In the genomic region with DNA sequence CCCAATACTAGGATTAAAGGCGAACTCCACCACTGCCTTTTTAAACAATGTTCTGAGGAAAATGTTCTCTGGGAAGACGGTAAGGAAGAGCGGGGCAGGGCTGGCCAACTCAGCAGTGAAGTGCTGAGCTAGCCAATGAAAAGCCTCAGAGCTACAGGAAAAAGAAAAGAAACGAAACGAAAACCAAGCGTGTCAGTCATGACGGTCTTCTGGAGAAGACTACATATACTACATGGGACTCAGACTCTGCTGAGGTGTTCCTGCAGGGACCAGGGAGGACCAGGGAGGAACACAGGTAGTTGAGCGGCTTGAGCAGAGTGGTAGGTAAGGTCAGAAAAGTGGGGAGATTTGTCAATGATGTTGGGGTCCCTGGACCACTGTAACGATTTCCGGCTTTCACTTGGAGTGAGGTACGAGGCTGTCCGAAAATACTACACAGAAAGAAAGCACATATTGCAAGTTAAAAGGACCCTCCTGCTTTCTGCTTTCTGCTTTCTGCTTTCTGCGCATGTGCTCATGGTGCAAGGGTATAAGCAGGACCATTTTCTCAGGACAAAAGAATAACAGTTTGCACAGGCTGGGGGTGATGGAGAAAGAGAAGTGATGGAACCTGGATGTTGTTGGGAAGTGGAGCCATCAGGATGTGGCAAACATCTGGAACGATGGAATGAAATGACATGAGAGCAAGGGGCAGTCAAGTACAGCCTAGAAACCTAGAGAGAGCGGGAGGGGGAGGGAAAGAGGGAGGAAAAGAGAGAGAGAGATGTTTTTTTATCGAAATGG, we compare ENCODE assay signal across 10 mouse cellular contexts. TPM values are rescaled to one million over a fixed set of nuclear protein-coding genes. Genes with fewer than 3 reads are reported as not detected.
DNase-seq lines count a peak whose midpoint lies in the region; ATAC-seq and TF ChIP-seq lines count a peak whose summit lies in the region.
"Had no signal": no experiment of that assay in that cellular context is flagged by ENCODE, and none has a peak within 500 bp of the region (broad histone marks: within the 10 kb centered on the region; RNA-seq: fewer than 3 reads in every experiment).

No protein-coding gene starts in this region.

- no peak for TF ChIP-seq CTCF in CH12.LX (conservative IDR thresholded peaks at IDR 0.05 in 1 of 2, IDR thresholded peaks at IDR 0.05 in 1 of 2; ENCODE audit: low read depth in 2 of 2, low read length in 2 of 2)

- TF ChIP-seq EP300 in CH12.LX (IDR thresholded peaks at IDR 0.05; ENCODE audit: low read length), result no peak; the same call in 1 of the 2 replicates

- ATAC-seq in intestine, embryonic 16.5 days, result no peak
- ATAC-seq in intestine, embryonic 15.5 days, result no peak
- ATAC-seq in erythroid progenitor cell, adult 5-6 weeks (replicated peaks; ENCODE audit: low FRiP score, poor library complexity, severe bottlenecking), result peak; percentile 68
- ATAC-seq in megakaryocyte, adult 5-6 weeks (ENCODE audit: poor library complexity, severe bottlenecking), result peak; percentile 84
- ATAC-seq in hindbrain, embryonic 16.5 days, result no peak
- ATAC-seq in cerebellum, adult (ENCODE audit: insufficient number of reproducible peaks, low FRiP score, low TSS enrichment), result no peak

- no peak overlapping the region for H3K27ac ChIP-seq in intestine, embryonic 16.5 days (ENCODE audit: low read length)
- no peak overlapping the region for H3K27ac ChIP-seq in intestine, embryonic 15.5 days
- H3K27ac ChIP-seq in CH12.LX (ENCODE audit: insufficient read depth, low read depth), result peak overlapping the region; percentile 81
- no peak overlapping the region for H3K27ac ChIP-seq in hindbrain, embryonic 16.5 days (ENCODE audit: low read depth, low read length)
- H3K27ac ChIP-seq: midbrain, embryonic 10.5 days had no signal

- TF ChIP-seq RAD21 in CH12.LX (IDR thresholded peaks at IDR 0.05; ENCODE audit: low read depth, low read length), result no peak

- no peak overlapping the region for H3K9ac ChIP-seq in intestine, embryonic 16.5 days (ENCODE audit: low read depth, low read length)
- no peak overlapping the region for H3K9ac ChIP-seq in intestine, embryonic 15.5 days
- peak overlapping the region; percentile 75 for H3K9ac ChIP-seq in CH12.LX (ENCODE audit: insufficient read depth, low read depth)
- H3K9ac ChIP-seq in hindbrain, embryonic 16.5 days (ENCODE audit: low read depth, low read length), result no peak overlapping the region

- H3K9me3 ChIP-seq in intestine, embryonic 16.5 days (ENCODE audit: control insufficient read depth, low read length), result no peaks in the 10 kb centered on the region
- H3K9me3 ChIP-seq in intestine, embryonic 15.5 days, result no peaks in the 10 kb centered on the region
- no peaks in the 10 kb centered on the region for H3K9me3 ChIP-seq in CH12.LX (replicated peaks; ENCODE audit: low read length)
- no peaks in the 10 kb centered on the region for H3K9me3 ChIP-seq in hindbrain, embryonic 16.5 days (ENCODE audit: control insufficient read depth, low read length)
- H3K9me3 ChIP-seq: midbrain, embryonic 10.5 days had no signal

- peak; percentile 71 for DNase-seq in CH12.LX (ENCODE audit: extremely low read depth)
- DNase-seq in frontal cortex, postnatal 36 days (ENCODE audit: low spot score in 2 of 2), result no peak

- no peaks in the 10 kb centered on the region for H3K36me3 ChIP-seq in intestine, embryonic 16.5 days (ENCODE audit: control insufficient read depth, insufficient read depth, low read length)
- H3K36me3 ChIP-seq in intestine, embryonic 15.5 days, result no peaks in the 10 kb centered on the region
- H3K36me3 ChIP-seq in CH12.LX (replicated peaks in 1 of 2; ENCODE audit: control insufficient read depth in 1 of 2, insufficient read depth in 1 of 2, low read length in 1 of 2), result peaks cover 3 to 27% of the 10 kb centered on the region in 2 experiments
- no peaks in the 10 kb centered on the region for H3K36me3 ChIP-seq in hindbrain, embryonic 16.5 days (ENCODE audit: control insufficient read depth, insufficient read depth, low read length)
- H3K36me3 ChIP-seq: midbrain, embryonic 10.5 days had no signal

- in situ Hi-C loops in CH12.LX (cut with MboI; ENCODE audit: low pct_ligation_motif_present, low pct_unique_long_range_greater_than_20kb, low sequenced_read_pairs), result no loop called here

- dilution Hi-C loops in CH12.LX (cut with MboI; ENCODE audit: extremely low pct_ligation_motif_present, extremely low pct_unique_long_range_greater_than_20kb, low sequenced_read_pairs), result no loop called here

- H3K4me3 ChIP-seq in intestine, embryonic 16.5 days (ENCODE audit: low read length), result peak overlapping the region; percentile 22; the same call in 1 of the 2 replicates
- H3K4me3 ChIP-seq in intestine, embryonic 15.5 days (replicated peaks), result no peak overlapping the region
- H3K4me3 ChIP-seq in CH12.LX (replicated peaks in 1 of 3; ENCODE audit: low read depth in 2 of 3, low read length in 2 of 3, poor library complexity in 1 of 3), result peak overlapping the region; percentile 71 to 92 (median 83)
- no peak overlapping the region for H3K4me3 ChIP-seq in hindbrain, embryonic 16.5 days (ENCODE audit: low read length)
- H3K4me3 ChIP-seq: midbrain, embryonic 10.5 days had no signal

- peak overlapping the region; percentile 3; the same call in 1 of the 2 replicates for H3K4me2 ChIP-seq in intestine, embryonic 16.5 days (ENCODE audit: low read depth, low read length)
- no peak overlapping the region for H3K4me2 ChIP-seq in intestine, embryonic 15.5 days (replicated peaks)
- peak overlapping the region; percentile 67 for H3K4me2 ChIP-seq in CH12.LX (ENCODE audit: insufficient read depth, low read depth, poor library complexity, severe bottlenecking)
- no peak overlapping the region for H3K4me2 ChIP-seq in hindbrain, embryonic 16.5 days (ENCODE audit: low read length)

- 69% methylated on average over 16 of the region's 16 CpGs for WGBS in intestine, embryonic 16.5 days
- 65% methylated on average over 16 of the region's 16 CpGs for WGBS in intestine, embryonic 15.5 days
- 82% methylated on average over 16 of the region's 16 CpGs for WGBS in hindbrain, embryonic 16.5 days

- H3K27me3 ChIP-seq in intestine, embryonic 16.5 days (replicated peaks; ENCODE audit: control insufficient read depth, insufficient read depth, low read length), result no peaks in the 10 kb centered on the region
- no peaks in the 10 kb centered on the region for H3K27me3 ChIP-seq in intestine, embryonic 15.5 days (replicated peaks)
- H3K27me3 ChIP-seq in CH12.LX (replicated peaks), result no peaks in the 10 kb centered on the region
- no peaks in the 10 kb centered on the region for H3K27me3 ChIP-seq in hindbrain, embryonic 16.5 days (replicated peaks; ENCODE audit: control insufficient read depth, insufficient read depth, low read length)

- no peaks in the 10 kb centered on the region for H3K4me1 ChIP-seq in intestine, embryonic 16.5 days (ENCODE audit: control insufficient read depth, insufficient read depth, low read length)
- H3K4me1 ChIP-seq in intestine, embryonic 15.5 days (replicated peaks), result no peaks in the 10 kb centered on the region
- H3K4me1 ChIP-seq in CH12.LX (ENCODE audit: control insufficient read depth in 1 of 2, insufficient read depth in 2 of 2), result peaks cover 0 to 21% of the 10 kb centered on the region in 2 experiments; a peak in 2 of 4 replicates
- H3K4me1 ChIP-seq in hindbrain, embryonic 16.5 days (ENCODE audit: control insufficient read depth, insufficient read depth, low read depth, low read length), result no peaks in the 10 kb centered on the region

- 0 out of 2 replicates have a peak, but pooled peaks cover 5% of the 10 kb centered on the region for H3K79me2 ChIP-seq in CH12.LX (replicated peaks; ENCODE audit: control insufficient read depth, extremely low read depth, insufficient read depth, poor library complexity, severe bottlenecking)

- TF ChIP-seq POLR2A in CH12.LX (IDR thresholded peaks at IDR 0.05; ENCODE audit: low read depth, low read length), result peak; percentile 74

TF ChIP-seq in CH12.LX, 34 proteins besides CTCF, POLR2A, EP300 and RAD21 (continues in another document):
- TF ChIP-seq NELFE (IDR thresholded peaks at IDR 0.05; ENCODE audit: low read depth, low read length) (peak; percentile 47), ETS1 (conservative IDR thresholded peaks at IDR 0.05; ENCODE audit: low read depth, low read length) (no peak), USF2 (conservative IDR thresholded peaks at IDR 0.05; ENCODE audit: low read depth, low read length) (no peak), PAX5 (IDR thresholded peaks at IDR 0.05; ENCODE audit: low read length) (no peak), MXI1 (IDR thresholded peaks at IDR 0.05; ENCODE audit: low read depth, low read length) (peak; percentile 60; the same call in 1 of the 2 replicates), IRF4 (IDR thresholded peaks at IDR 0.05; ENCODE audit: low read depth, low read length) (no peak; the same call in 1 of the 2 replicates), ZC3H11A (IDR thresholded peaks at IDR 0.05; ENCODE audit: low read depth, low read length) (no peak), CHD2 (IDR thresholded peaks at IDR 0.05; ENCODE audit: low read length) (no peak), JUND (conservative IDR thresholded peaks at IDR 0.05; ENCODE audit: low read depth, low read length) (no peak)

RNA-seq across cellular contexts. Expression of a gene that starts 20.4 kb away (rescaled TPM):
- 75.3 and 77.5 TPM in 2 replicates for polyA plus RNA-seq in intestine, embryonic 16.5 days (2015; fragmentation: Nextera tagmentation; extraction: Ambion mirVana)
- polyA plus RNA-seq in intestine, embryonic 15.5 days (2015; fragmentation: Nextera tagmentation; extraction: Ambion mirVana), result 66.4 and 72.6 TPM in 2 replicates
- 4.8 and 5.3 TPM in 2 replicates for total RNA-seq in CH12.LX (2012; rRNA removed)
- 4.8 and 5.7 TPM in 2 replicates for total RNA-seq in CH12.LX (2014; rRNA removed)
- polyA plus RNA-seq in CH12.LX (2012; ENCODE audit: insufficient read length, low read depth), result 3.5 and 4.9 TPM in 2 replicates
- 14.7 and 17.3 TPM in 2 replicates for total RNA-seq in erythroid progenitor cell, adult 5-6 weeks (2015; ENCODE audit: low replicate concordance)
- total RNA-seq in erythroid progenitor cell, adult 5-6 weeks (2017; ENCODE audit: low replicate concordance), result 14.8 and 16.8 TPM in 2 replicates
- 16.7 and 17.0 TPM in 2 replicates for total RNA-seq in megakaryocyte, adult 5-6 weeks (2015)
- total RNA-seq in megakaryocyte, adult 5-6 weeks (2017), result 26.3 and 28.6 TPM in 2 replicates
- 35.7 and 35.9 TPM in 2 replicates for polyA plus RNA-seq in hindbrain, embryonic 16.5 days (2015; fragmentation: Nextera tagmentation; extraction: Ambion mirVana)

RNA-seq across cellular contexts. Expression of a gene that starts 21.1 kb away (rescaled TPM):
- polyA plus RNA-seq in intestine, embryonic 16.5 days (2015; fragmentation: Nextera tagmentation; extraction: Ambion mirVana), result not detected in 2 replicates
- not detected in 2 replicates for polyA plus RNA-seq in intestine, embryonic 15.5 days (2015; fragmentation: Nextera tagmentation; extraction: Ambion mirVana)
- total RNA-seq in CH12.LX (2012; rRNA removed) (0.63 TPM in 1 of 2 replicates, not detected in the other), CH12.LX (2014; rRNA removed) (not detected in 2 replicates)
- polyA plus RNA-seq in CH12.LX (2012; ENCODE audit: insufficient read length, low read depth), result not detected in 2 replicates
- total RNA-seq in erythroid progenitor cell, adult 5-6 weeks (2015; ENCODE audit: low replicate concordance), result not detected in 2 replicates
- total RNA-seq in erythroid progenitor cell, adult 5-6 weeks (2017; ENCODE audit: low replicate concordance), result not detected in 2 replicates
- not detected in 2 replicates for total RNA-seq in megakaryocyte, adult 5-6 weeks (2015)
- total RNA-seq in megakaryocyte, adult 5-6 weeks (2017), result not detected in 2 replicates
- polyA plus RNA-seq in hindbrain, embryonic 16.5 days (2015; fragmentation: Nextera tagmentation; extraction: Ambion mirVana), result not detected in 2 replicates
- total RNA-seq: gastrocnemius, postnatal 4 days had no signal
- polyA plus RNA-seq: midbrain, embryonic 10.5 days had no signal

Comparison
In these comparisons a context has a peak if more than half of its experiments do, and no peak if none do; other contexts are left out.
1. H3K4me2 ChIP-seq: peak in intestine, embryonic 16.5 days (single experiment) and CH12.LX (single experiment); none in intestine, embryonic 15.5 days (single experiment) and hindbrain, embryonic 16.5 days (single experiment).
2. H3K4me3 ChIP-seq: peak in intestine, embryonic 16.5 days (single experiment) and CH12.LX (3 of 3); none in intestine, embryonic 15.5 days (single experiment) and hindbrain, embryonic 16.5 days (single experiment).
3. ATAC-seq: peak in erythroid progenitor cell, adult 5-6 weeks (single experiment) and megakaryocyte, adult 5-6 weeks (single experiment); none in intestine, embryonic 16.5 days (single experiment), intestine, embryonic 15.5 days (single experiment), hindbrain, embryonic 16.5 days (single experiment) and cerebellum, adult (single experiment).